Mouse (Mus musculus): Measurements from ENCODE around the gene Gm853.

The Gm853 gene

GRCm38 (mm10) chr4:130173911-130174311 lies 48.3 kb downstream of the Gm853 start:
- 46% methylated on average over 19 of the region's 19 CpGs for WGBS

GRCm38 (mm10) chr4:130173060-130173822 lies 49.0 kb downstream of the Gm853 start:
- 71% methylated on average over 11 of the region's 11 CpGs for WGBS

- 76% methylated on average over 11 of the region's 11 CpGs for WGBS
Observed at GRCm38 (mm10) chr4:130171951-130172765, 50.0 kb downstream of the Gm853 start.

- WGBS: 73% methylated on average over 4 of the region's 4 CpGs
Observed at GRCm38 (mm10) chr4:130170362-130170761, 51.8 kb downstream of the Gm853 start.

- WGBS: 93% methylated on average over 16 of the region's 16 CpGs
Observed at GRCm38 (mm10) chr4:130169411-130169971, 52.7 kb downstream of the Gm853 start.

- 33% methylated on average over 16 of the region's 16 CpGs for WGBS
Observed at GRCm38 (mm10) chr4:130168280-130169183, 53.7 kb downstream of the Gm853 start.

- 40% methylated on average over 9 of the region's 9 CpGs for WGBS
Observed at GRCm38 (mm10) chr4:130167814-130168213, 54.4 kb downstream of the Gm853 start.

- WGBS: 64% methylated on average over 22 of the region's 22 CpGs
Observed at GRCm38 (mm10) chr4:130167321-130167720, 54.9 kb downstream of the Gm853 start.

GRCm38 (mm10) chr4:130166592-130166991 lies 55.6 kb downstream of the Gm853 start:
- WGBS: 76% methylated on average over 8 of the region's 8 CpGs

- WGBS: 87% methylated on average over 18 of the region's 18 CpGs
Observed at GRCm38 (mm10) chr4:130166061-130166460, 56.1 kb downstream of the Gm853 start.

- WGBS: 97% methylated on average over 6 of the region's 6 CpGs
Observed at GRCm38 (mm10) chr4:130164121-130164520, 58.1 kb downstream of the Gm853 start.

GRCm38 (mm10) chr4:130163391-130163861 lies 58.8 kb downstream of the Gm853 start:
- 33% methylated on average over 20 of the region's 20 CpGs for WGBS

GRCm38 (mm10) chr4:130161349-130161748 lies 60.9 kb downstream of the Gm853 start:
- 58% methylated on average over 4 of the region's 4 CpGs for WGBS
